Mouse (Mus musculus) midbrain, embryonic 12.5 days (tissue): ENCODE results near the gene Fer. TPM values are rescaled to one million over a fixed set of nuclear protein-coding genes. Genes with fewer than 3 reads are reported as not detected.
A peak's percentile ranks its signal among the peaks of the same experiment; 100 is the strongest.

Experiments used
- ATAC-seq: fragments of 200-750 bp; cut with Nextera tagmentation; 2 replicates; pipeline ENCODE4 v1.8.0; 2017; ENCODE audit warnings: low read depth, moderate TSS enrichment, moderate library complexity; ENCODE audit not compliant: low FRiP score
- H3K27ac ChIP-seq: fragments of 300-500 bp; sonication (generic); replicated peaks from 2 replicates; pipeline ENCODE4 v1.5.1; 2016; ENCODE audit warnings: mild to moderate bottlenecking
- H3K27me3 ChIP-seq: fragments of 300-500 bp; sonication (generic); 2 replicates; pipeline ENCODE4 v1.6.1; 2016; ENCODE audit warnings: mild to moderate bottlenecking
- H3K36me3 ChIP-seq: fragments of 300-500 bp; sonication (generic); 2 replicates; pipeline ENCODE4 v1.6.1; 2016
- H3K4me1 ChIP-seq: fragments of 300-500 bp; sonication (generic); 2 replicates; pipeline ENCODE4 v1.6.1; 2016
- H3K4me2 ChIP-seq: fragments of 300-500 bp; sonication (generic); replicated peaks from 2 replicates; pipeline ENCODE4 v1.6.1; 2016; ENCODE audit warnings: mild to moderate bottlenecking, moderate library complexity
- H3K4me3 ChIP-seq: fragments of 300-500 bp; sonication (generic); 2 replicates; pipeline ENCODE4 v1.5.1; 2016; ENCODE audit warnings: mild to moderate bottlenecking
- H3K9ac ChIP-seq: fragments of 300-500 bp; sonication (generic); replicated peaks from 2 replicates; pipeline ENCODE4 v1.6.1; 2016; ENCODE audit warnings: mild to moderate bottlenecking, moderate library complexity
- H3K9me3 ChIP-seq: fragments of 300-500 bp; sonication (generic); 2 replicates; pipeline ENCODE4 v1.6.1; 2016; ENCODE audit warnings: mild to moderate bottlenecking
- WGBS: fragments of 180-500 bp; shearing (Covaris S2); methylation state at CpG from one replicate; pipeline ENCODE4 v1.1.7; 2016; 5-methylcytosine and 5-hydroxymethylcytosine counted together
- polyA plus RNA-seq: library from polyadenylated mRNA; unstranded; fragments of >200 nt; fragmentation: Nextera tagmentation; extraction: Ambion mirVana; gene quantifications from 2 replicates; pipeline ENCODE4 v1.2.1, GENCODE M21; 2016

Gene Fer
- polyA plus RNA-seq, 1 experiment from 2014 or later, result 29.4 TPM

GRCm38 (mm10) chr17:64135941-64136650 is 273.2 kb downstream of the Fer start:
- Histone ChIP-seq H3K27ac (no peak overlapping the region), H3K4me2 (no peak overlapping the region), H3K27me3 (no peaks in the 10 kb centered on the region), H3K9ac (no peak overlapping the region), H3K9me3 (no peaks in the 10 kb centered on the region), H3K4me3 (no peak overlapping the region), H3K4me1 (peaks cover 7% of the 10 kb centered on the region; the same call in 1 of the 2 replicates), H3K36me3 (peaks cover 16% of the 10 kb centered on the region)
- no peak for ATAC-seq
- WGBS, result 66% methylated on average over 8 of the region's 8 CpGs

GRCm38 (mm10) chr17:64138036-64138717 is 275.3 kb downstream of the Fer start:
- H3K4me2 ChIP-seq, result no peak overlapping the region
- no peaks in the 10 kb centered on the region for H3K9me3 ChIP-seq
- no peak overlapping the region for H3K4me3 ChIP-seq
- H3K36me3 ChIP-seq, result peaks cover 16% of the 10 kb centered on the region
- no peak overlapping the region for H3K9ac ChIP-seq
- H3K27me3 ChIP-seq, result no peaks in the 10 kb centered on the region
- H3K27ac ChIP-seq, result no peak overlapping the region
- H3K4me1 ChIP-seq, result peaks cover 7% of the 10 kb centered on the region; the same call in 1 of the 2 replicates
- 90% methylated on average over 8 of the region's 8 CpGs for WGBS
- ATAC-seq, result no peak

- WGBS, result 95% methylated on average over 11 of the region's 11 CpGs
- no peak for ATAC-seq
Observed at GRCm38 (mm10) chr17:64139231-64139915, 276.5 kb downstream of the Fer start.

GRCm38 (mm10) chr17:64140063-64140850 is 277.4 kb downstream of the Fer start:
- peak; percentile 75 for ATAC-seq
- H3K27ac ChIP-seq, result peak overlapping the region; percentile 58
- H3K4me2 ChIP-seq, result peak overlapping the region; percentile 22
- H3K36me3 ChIP-seq, result peaks cover 16% of the 10 kb centered on the region
- WGBS, result 52% methylated on average over 18 of the region's 18 CpGs
- H3K4me1 ChIP-seq, result peaks cover 7% of the 10 kb centered on the region; the same call in 1 of the 2 replicates
- H3K9ac ChIP-seq, result no peak overlapping the region
- no peaks in the 10 kb centered on the region for H3K9me3 ChIP-seq
- no peaks in the 10 kb centered on the region for H3K27me3 ChIP-seq
- H3K4me3 ChIP-seq, result no peak overlapping the region

More at GRCm38 (mm10) chr17:64139231-64139915, 276.5 kb downstream of the Fer start:
- Histone ChIP-seq H3K27me3 (no peaks in the 10 kb centered on the region), H3K4me1 (peaks cover 7% of the 10 kb centered on the region; the same call in 1 of the 2 replicates), H3K9me3 (no peaks in the 10 kb centered on the region), H3K27ac (no peak overlapping the region), H3K4me2 (no peak overlapping the region), H3K36me3 (peaks cover 16% of the 10 kb centered on the region), H3K9ac (no peak overlapping the region), H3K4me3 (no peak overlapping the region)

- WGBS, result 69% methylated on average over 9 of the region's 9 CpGs
- Histone ChIP-seq H3K27ac (no peak overlapping the region), H3K36me3 (peaks cover 16% of the 10 kb centered on the region), H3K4me2 (no peak overlapping the region), H3K27me3 (no peaks in the 10 kb centered on the region), H3K9ac (no peak overlapping the region), H3K9me3 (no peaks in the 10 kb centered on the region), H3K4me3 (no peak overlapping the region), H3K4me1 (peaks cover 7% of the 10 kb centered on the region; the same call in 1 of the 2 replicates)
- ATAC-seq, result peak; percentile 51; the same call in 1 of the 2 replicates
Observed at GRCm38 (mm10) chr17:64141856-64142255, 279.0 kb downstream of the Fer start.

- 75% methylated on average over 4 of the region's 4 CpGs for WGBS
- Histone ChIP-seq H3K4me2 (no peak overlapping the region), H3K4me1 (no peaks in the 10 kb centered on the region; the same call in 1 of the 2 replicates), H3K4me3 (no peak overlapping the region), H3K9me3 (0 out of 2 replicates have a peak, but pooled peaks cover 3% of the 10 kb centered on the region), H3K36me3 (no peaks in the 10 kb centered on the region; the same call in 1 of the 2 replicates), H3K27ac (no peak overlapping the region), H3K9ac (no peak overlapping the region), H3K27me3 (no peaks in the 10 kb centered on the region)
- no peak for ATAC-seq
Observed at GRCm38 (mm10) chr17:64146409-64146808, 283.5 kb downstream of the Fer start.

GRCm38 (mm10) chr17:64150717-64151116 is 287.9 kb downstream of the Fer start:
- Histone ChIP-seq H3K36me3 (no peaks in the 10 kb centered on the region; the same call in 1 of the 2 replicates), H3K4me3 (no peak overlapping the region), H3K4me1 (no peaks in the 10 kb centered on the region), H3K27ac (no peak overlapping the region), H3K9ac (no peak overlapping the region), H3K4me2 (no peak overlapping the region), H3K9me3 (0 out of 2 replicates have a peak, but pooled peaks cover 3% of the 10 kb centered on the region), H3K27me3 (no peaks in the 10 kb centered on the region)
- no peak for ATAC-seq
- WGBS, result 100% methylated on average over 1 of the region's 1 CpGs

- Histone ChIP-seq H3K4me2 (no peak overlapping the region), H3K4me1 (no peaks in the 10 kb centered on the region), H3K4me3 (no peak overlapping the region), H3K36me3 (no peaks in the 10 kb centered on the region), H3K27ac (no peak overlapping the region), H3K9me3 (0 out of 2 replicates have a peak, but pooled peaks cover 5% of the 10 kb centered on the region), H3K27me3 (no peaks in the 10 kb centered on the region), H3K9ac (no peak overlapping the region)
- ATAC-seq, result no peak
- whole genome bisulfite sequencing, result 95% methylated on average over 5 of the region's 5 CpGs
Observed at GRCm38 (mm10) chr17:64167731-64168130, 304.9 kb downstream of the Fer start.

GRCm38 (mm10) chr17:64170019-64170418 is 307.2 kb downstream of the Fer start:
- Histone ChIP-seq H3K9me3 (0 out of 2 replicates have a peak, but pooled peaks cover 5% of the 10 kb centered on the region), H3K27me3 (no peaks in the 10 kb centered on the region), H3K4me3 (no peak overlapping the region), H3K36me3 (no peaks in the 10 kb centered on the region), H3K27ac (no peak overlapping the region), H3K9ac (no peak overlapping the region), H3K4me2 (no peak overlapping the region), H3K4me1 (no peaks in the 10 kb centered on the region)
- ATAC-seq, result no peak
- 72% methylated on average over 5 of the region's 5 CpGs for WGBS

- WGBS, result 78% methylated on average over 2 of the region's 2 CpGs
- Histone ChIP-seq H3K9ac (no peak overlapping the region), H3K9me3 (0 out of 2 replicates have a peak, but pooled peaks cover under 1% of the 10 kb centered on the region), H3K4me2 (no peak overlapping the region), H3K4me3 (no peak overlapping the region), H3K4me1 (no peaks in the 10 kb centered on the region), H3K27me3 (no peaks in the 10 kb centered on the region), H3K36me3 (no peaks in the 10 kb centered on the region), H3K27ac (no peak overlapping the region)
- no peak for ATAC-seq
Observed at GRCm38 (mm10) chr17:64172474-64172873, 309.6 kb downstream of the Fer start.

GRCm38 (mm10) chr17:64180546-64180945 is 317.7 kb downstream of the Fer start:
- no peak for ATAC-seq
- H3K9me3 ChIP-seq, result no peaks in the 10 kb centered on the region
- H3K27me3 ChIP-seq, result no peaks in the 10 kb centered on the region

More at GRCm38 (mm10) chr17:64180546-64180945, 317.7 kb downstream of the Fer start:
- 86% methylated on average over 5 of the region's 5 CpGs for WGBS
- no peak overlapping the region for H3K4me3 ChIP-seq
- no peak overlapping the region for H3K27ac ChIP-seq
- H3K4me2 ChIP-seq, result no peak overlapping the region
- H3K9ac ChIP-seq, result no peak overlapping the region
- no peaks in the 10 kb centered on the region for H3K4me1 ChIP-seq
- no peaks in the 10 kb centered on the region for H3K36me3 ChIP-seq
